Mouse (Mus musculus) G1E (cell line): Measurements from ENCODE around the gene Cldn12. TPM values are rescaled to one million over a fixed set of nuclear protein-coding genes. Genes with fewer than 3 reads are reported as not detected.

ENCODE experiments used
- ATAC-seq: 2 replicates; pipeline ENCODE4 v1.8.0; 2016; ENCODE audit warnings: mild to moderate bottlenecking; ENCODE audit not compliant: insufficient number of reproducible peaks, poor library complexity, low FRiP score, severe bottlenecking; ENCODE audit errors: extremely low read depth
- DNase-seq: peaks from one replicate; pipeline ENCODE4 v3.0.0; 2012; ENCODE audit warnings: low spot score
- H3K27me3 ChIP-seq: 2 replicates; pipeline ENCODE4 v1.6.1; 2012; ENCODE audit warnings: mild to moderate bottlenecking, low read length, inconsistent platforms; ENCODE audit not compliant: insufficient read depth
- H3K36me3 ChIP-seq: replicated peaks from 2 replicates; pipeline ENCODE3; 2012; ENCODE audit warnings: mild to moderate bottlenecking, inconsistent platforms
- H3K4me1 ChIP-seq: 2 replicates; pipeline ENCODE4 v1.6.1; 2012; ENCODE audit warnings: low read depth, low read length, inconsistent platforms, mixed read lengths; ENCODE audit not compliant: insufficient read depth
- H3K4me3 ChIP-seq: 2 replicates; pipeline ENCODE4 v1.5.1; 2012; ENCODE audit warnings: low read depth, mild to moderate bottlenecking, inconsistent platforms, low read length, moderate library complexity, mixed read lengths
- H3K9me3 ChIP-seq: replicated peaks from 2 replicates; pipeline ENCODE4 v1.6.1; 2012; ENCODE audit warnings: inconsistent platforms
- CTCF ChIP-seq: IDR thresholded peaks from 2 replicates; pipeline ENCODE4 v1.5.1; 2012; ENCODE audit warnings: low read depth, low read length, inconsistent platforms, mixed read lengths
- GATA1 ChIP-seq: IDR thresholded peaks from 2 replicates; pipeline ENCODE4 v1.6.1; 2012; ENCODE audit warnings: borderline replicate concordance, low read length, inconsistent platforms, mixed read lengths
- GATA2 ChIP-seq: IDR thresholded peaks from 2 replicates; pipeline ENCODE4 v1.6.1; 2012; ENCODE audit warnings: low read depth, low read length, inconsistent platforms, borderline replicate concordance
- POLR2AphosphoS5 ChIP-seq: IDR thresholded peaks from 2 replicates; pipeline ENCODE4 v1.6.1; 2012; ENCODE audit warnings: low read depth, low read length, inconsistent platforms; ENCODE audit not compliant: insufficient replicate concordance
- TAL1 ChIP-seq: conservative IDR thresholded peaks from 2 replicates; pipeline ENCODE4 v1.6.1; 2012; ENCODE audit warnings: low read depth, low read length, inconsistent platforms, mixed read lengths
- polyA plus RNA-seq: library from polyadenylated mRNA; stranded (reverse); fragments of >175 nt; gene quantifications from 2 replicates; pipeline ENCODE4 v1.2.3, GENCODE M21; 2012
- total RNA-seq, 2 experiments: library from RNA; stranded (forward) in 1 of 2; stranded (reverse) in 1 of 2; fragments of 200-1000 nt in 1 of 2; fragments of >200 nt in 1 of 2; fragmentation: Nextera tagmentation in 1 of 2; gene quantifications; 2 replicates each; pipeline ENCODE4 v1.2.3; 2014 to 2017

The Cldn12 gene
- total and polyA plus RNA-seq, 3 experiments, result 14.7 to 19.4 (median 18.9) TPM

- TF ChIP-seq POLR2AphosphoS5 (no peak), CTCF (no peak), GATA2 (no peak), GATA1 (no peak), TAL1 (no peak)
- H3K27me3 ChIP-seq, result no peaks in the 10 kb centered on the region
- no peak overlapping the region for H3K4me3 ChIP-seq
- peaks cover 12% of the 10 kb centered on the region for H3K4me1 ChIP-seq
- peaks cover 15% of the 10 kb centered on the region for H3K36me3 ChIP-seq
- DNase-seq, result no peak
- ATAC-seq, result 0 out of 2 replicates have a peak, but pooled peaks have one; percentile 13
- H3K9me3 ChIP-seq, result peaks cover 6% of the 10 kb centered on the region
These were observed 36.4 kb upstream of the Cldn12 start for GRCm38 (mm10) chr5:5551110-5551509.

- Histone ChIP-seq H3K4me3 (no peak overlapping the region), H3K36me3 (peaks cover 12% of the 10 kb centered on the region), H3K27me3 (no peaks in the 10 kb centered on the region), H3K4me1 (peaks cover 42% of the 10 kb centered on the region), H3K9me3 (no peaks in the 10 kb centered on the region)
- DNase-seq (no peak), ATAC-seq (no peak)
- TF ChIP-seq POLR2AphosphoS5 (no peak), CTCF (no peak), TAL1 (no peak), GATA2 (no peak), GATA1 (no peak)
These were observed 25.6 kb upstream of the Cldn12 start for GRCm38 (mm10) chr5:5540385-5540784.

- no peaks in the 10 kb centered on the region for H3K27me3 ChIP-seq
- no peak overlapping the region for H3K4me3 ChIP-seq
- TF ChIP-seq GATA2 (no peak), POLR2AphosphoS5 (no peak), TAL1 (peak; percentile 55)
- peaks cover 41% of the 10 kb centered on the region for H3K4me1 ChIP-seq
- peaks cover 12% of the 10 kb centered on the region for H3K36me3 ChIP-seq
- no peaks in the 10 kb centered on the region for H3K9me3 ChIP-seq
- ATAC-seq (peak; percentile 86), DNase-seq (peak; percentile 70)
These were observed 25.0 kb upstream of the Cldn12 start for GRCm38 (mm10) chr5:5539771-5540170.

- Histone ChIP-seq H3K4me1 (peaks cover 27% of the 10 kb centered on the region), H3K4me3 (no peak overlapping the region), H3K27me3 (no peaks in the 10 kb centered on the region), H3K36me3 (peaks cover 6% of the 10 kb centered on the region), H3K9me3 (no peaks in the 10 kb centered on the region)
- DNase-seq, result no peak
- no peak for TF ChIP-seq POLR2AphosphoS5
- TF ChIP-seq GATA2, result no peak
- no peak for TF ChIP-seq TAL1
- TF ChIP-seq CTCF, result no peak
- no peak for TF ChIP-seq GATA1
- no peak for ATAC-seq
These were observed 21.4 kb upstream of the Cldn12 start for GRCm38 (mm10) chr5:5536131-5536530.

- no peak overlapping the region for H3K4me3 ChIP-seq
- H3K27me3 ChIP-seq, result no peaks in the 10 kb centered on the region
- ATAC-seq (no peak), DNase-seq (no peak)
- no peaks in the 10 kb centered on the region for H3K9me3 ChIP-seq
- H3K36me3 ChIP-seq, result peaks cover 6% of the 10 kb centered on the region
- TF ChIP-seq CTCF, result no peak
- no peak for TF ChIP-seq GATA2
- no peak for TF ChIP-seq TAL1
- TF ChIP-seq GATA1, result no peak
- no peak for TF ChIP-seq POLR2AphosphoS5
- H3K4me1 ChIP-seq, result peaks cover 6% of the 10 kb centered on the region; the same call in 1 of the 2 replicates
These were observed 19.1 kb upstream of the Cldn12 start for GRCm38 (mm10) chr5:5533656-5534420.

GRCm38 (mm10) chr5:5515411-5515810, 653 bp upstream of the Cldn12 start:
- DNase-seq (no peak), ATAC-seq (no peak)
- no peaks in the 10 kb centered on the region for H3K27me3 ChIP-seq
- H3K4me3 ChIP-seq, result no peak overlapping the region; the same call in 1 of the 2 replicates
- H3K9me3 ChIP-seq, result no peaks in the 10 kb centered on the region
- H3K36me3 ChIP-seq, result peaks cover 22% of the 10 kb centered on the region
- TF ChIP-seq CTCF (no peak), TAL1 (no peak), POLR2AphosphoS5 (no peak), GATA1 (no peak), GATA2 (no peak)
- H3K4me1 ChIP-seq, result peaks cover 19% of the 10 kb centered on the region

GRCm38 (mm10) chr5:5511401-5511800, 3.4 kb downstream of the Cldn12 start:
- Histone ChIP-seq H3K27me3 (no peaks in the 10 kb centered on the region), H3K36me3 (peaks cover 57% of the 10 kb centered on the region), H3K4me1 (peaks cover 29% of the 10 kb centered on the region), H3K4me3 (no peak overlapping the region), H3K9me3 (no peaks in the 10 kb centered on the region)
- TF ChIP-seq POLR2AphosphoS5 (no peak), GATA1 (no peak), GATA2 (no peak), TAL1 (no peak)
- ATAC-seq (no peak), DNase-seq (no peak)
